Mouse (Mus musculus) MEL (cell line): ENCODE measurements around the gene Tmem150c. TPM values are rescaled to one million over a fixed set of nuclear protein-coding genes. Genes with fewer than 3 reads are reported as not detected.

Source experiments
- DNase-seq: peaks from one replicate; pipeline ENCODE4 v3.0.0; 2011; ENCODE audit warnings: low read depth, low spot score
- H3K27ac ChIP-seq: 2 replicates; pipeline ENCODE4 v1.5.1; 2012; ENCODE audit warnings: low read depth, mild to moderate bottlenecking, control low read depth, low read length, moderate library complexity; ENCODE audit not compliant: control insufficient read depth
- H3K27me3 ChIP-seq, 2 experiments: fragments of 150-350 bp in 1 of 2; sonication (generic) in 1 of 2; 2 replicates each; pipeline ENCODE4 v1.6.1; 2012; ENCODE audit warnings: low read length in 2 of 2, mild to moderate bottlenecking in 2 of 2, improper control_type of control experiment in 1 of 2, moderate library complexity in 1 of 2; ENCODE audit not compliant: insufficient read depth in 2 of 2, control insufficient read depth in 1 of 2
- H3K36me3 ChIP-seq, 2 experiments: 2 replicates each; pipeline ENCODE4 v1.6.1; 2012 to 2014; ENCODE audit warnings: low read length in 2 of 2, improper control_type of control experiment in 1 of 2, inconsistent platforms in 1 of 2, mild to moderate bottlenecking in 1 of 2; ENCODE audit not compliant: insufficient read depth in 2 of 2, control insufficient read depth in 1 of 2
- H3K4me1 ChIP-seq, 2 experiments: fragments of 150-350 bp in 1 of 2; sonication (generic) in 1 of 2; 2 replicates each; pipeline ENCODE4 v1.6.1; 2012; ENCODE audit warnings: low read length in 2 of 2, improper control_type of control experiment in 1 of 2, mild to moderate bottlenecking in 1 of 2; ENCODE audit not compliant: insufficient read depth in 2 of 2, control insufficient read depth in 1 of 2
- H3K4me3 ChIP-seq, 2 experiments: fragments of 150-350 bp in 1 of 2; sonication (generic) in 1 of 2; 2 replicates each; pipeline ENCODE4 v1.5.1; 2012; ENCODE audit warnings: low read depth in 2 of 2, low read length in 2 of 2, mild to moderate bottlenecking in 2 of 2, moderate library complexity in 2 of 2, control low read depth in 1 of 2, improper control_type of control experiment in 1 of 2; ENCODE audit not compliant: control insufficient read depth in 1 of 2, insufficient read depth in 1 of 2
- H3K79me2 ChIP-seq: 2 replicates; pipeline ENCODE4 v1.6.1; 2012; ENCODE audit warnings: mild to moderate bottlenecking, low read length, moderate library complexity; ENCODE audit not compliant: control insufficient read depth, poor library complexity, insufficient read depth
- H3K9ac ChIP-seq: 2 replicates; pipeline ENCODE4 v1.6.1; 2012; ENCODE audit warnings: low read depth, mild to moderate bottlenecking, control low read depth, low read length, moderate library complexity; ENCODE audit not compliant: control insufficient read depth, poor library complexity, severe bottlenecking
- H3K9me3 ChIP-seq: fragments of 150-350 bp; sonication (generic); replicated peaks from 2 replicates; pipeline ENCODE4 v1.6.1; 2012; ENCODE audit warnings: mild to moderate bottlenecking, low read length, improper control_type of control experiment, moderate library complexity; ENCODE audit not compliant: insufficient read depth
- CTCF ChIP-seq, 3 experiments: IDR thresholded peaks in 2 of 3; conservative IDR thresholded peaks in 1 of 3; 2 replicates each; pipeline ENCODE4 v1.5.1; 2011 to 2012; ENCODE audit warnings: low read length in 3 of 3, low read depth in 2 of 3, mild to moderate bottlenecking in 2 of 3, improper control_type of control experiment in 1 of 3, inconsistent platforms in 1 of 3, mixed read lengths in 1 of 3, moderate library complexity in 1 of 3; ENCODE audit not compliant: control insufficient read depth in 1 of 3, insufficient read depth in 1 of 3, poor library complexity in 1 of 3, severe bottlenecking in 1 of 3
- E2F4 ChIP-seq: IDR thresholded peaks from 2 replicates; pipeline ENCODE4 v1.6.1; 2011; ENCODE audit warnings: low read depth, low read length, improper control_type of control experiment, borderline replicate concordance
- ELF1 ChIP-seq: IDR thresholded peaks from 2 replicates; pipeline ENCODE4 v1.6.1; 2014; ENCODE audit warnings: low read depth, mild to moderate bottlenecking, inconsistent platforms, low read length, improper control_type of control experiment, moderate library complexity
- EP300 ChIP-seq, 2 experiments: IDR thresholded peaks; 2 replicates each; pipeline ENCODE4 v1.6.1; 2011; ENCODE audit warnings: improper control_type of control experiment in 2 of 2, low read length in 2 of 2, low read depth in 1 of 2, mild to moderate bottlenecking in 1 of 2
- GABPA ChIP-seq: IDR thresholded peaks from 2 replicates; pipeline ENCODE4 v1.6.1; 2012; ENCODE audit warnings: low read depth, mild to moderate bottlenecking, inconsistent platforms, low read length, improper control_type of control experiment, moderate library complexity
- JUND ChIP-seq: IDR thresholded peaks from 2 replicates; pipeline ENCODE4 v1.6.1; 2011; ENCODE audit warnings: low read depth, mild to moderate bottlenecking, improper control_type of control experiment, low read length
- MAFK ChIP-seq: IDR thresholded peaks from 2 replicates; pipeline ENCODE4 v1.6.1; 2011; ENCODE audit warnings: low read depth, mild to moderate bottlenecking, low read length, improper control_type of control experiment, borderline replicate concordance
- MAX ChIP-seq: IDR thresholded peaks from 2 replicates; pipeline ENCODE4 v1.6.1; 2011; ENCODE audit warnings: low read length, improper control_type of control experiment
- MEF2A ChIP-seq: IDR thresholded peaks from 2 replicates; pipeline ENCODE4 v1.6.1; 2014; ENCODE audit warnings: low read depth, mild to moderate bottlenecking, inconsistent platforms, low read length, improper control_type of control experiment; ENCODE audit not compliant: poor library complexity, insufficient replicate concordance, severe bottlenecking; ENCODE audit errors: extremely low read depth
- MXI1 ChIP-seq: IDR thresholded peaks from 2 replicates; pipeline ENCODE4 v1.6.1; 2011; ENCODE audit warnings: mild to moderate bottlenecking, low read depth, low read length, improper control_type of control experiment
- MYC ChIP-seq: IDR thresholded peaks from 2 replicates; pipeline ENCODE4 v1.6.1; 2011; ENCODE audit warnings: low read depth, mild to moderate bottlenecking, low read length, improper control_type of control experiment, moderate library complexity
- POLR2AphosphoS2 ChIP-seq: IDR thresholded peaks from 2 replicates; pipeline ENCODE4 v1.6.1; 2011; ENCODE audit warnings: low read length, improper control_type of control experiment
- POLR2AphosphoS5 ChIP-seq: IDR thresholded peaks from 2 replicates; pipeline ENCODE4 v1.6.1; 2012; ENCODE audit warnings: low read depth, borderline replicate concordance, mild to moderate bottlenecking, inconsistent platforms, low read length, moderate library complexity, mixed read lengths
- TCF12 ChIP-seq: IDR thresholded peaks from 2 replicates; pipeline ENCODE4 v1.6.1; 2014; ENCODE audit warnings: low read depth, mild to moderate bottlenecking, inconsistent platforms, low read length, improper control_type of control experiment, moderate library complexity
- USF2 ChIP-seq, 2 experiments: IDR thresholded peaks; 2 replicates each; pipeline ENCODE4 v1.6.1; 2011 to 2012; ENCODE audit warnings: improper control_type of control experiment in 2 of 2, low read length in 2 of 2, borderline replicate concordance in 1 of 2, inconsistent platforms in 1 of 2, low read depth in 1 of 2, mild to moderate bottlenecking in 1 of 2; ENCODE audit not compliant: insufficient read depth in 1 of 2
- ZKSCAN1 ChIP-seq: IDR thresholded peaks from 2 replicates; pipeline ENCODE4 v1.6.1; 2012; ENCODE audit warnings: low read depth, mild to moderate bottlenecking, inconsistent platforms, low read length, improper control_type of control experiment, moderate library complexity
- ZNF384 ChIP-seq: IDR thresholded peaks from 2 replicates; pipeline ENCODE4 v1.6.1; 2012; ENCODE audit warnings: low read depth, mild to moderate bottlenecking, inconsistent platforms, low read length, improper control_type of control experiment
- polyA plus RNA-seq, 2 experiments: library from polyadenylated mRNA; stranded (reverse) in 1 of 2; unstranded in 1 of 2; fragments of >175 nt in 1 of 2; fragments of >200 nt in 1 of 2; gene quantifications; 2 replicates each; pipeline versions ENCODE4 v1.2.1 to v1.2.4; 2012; ENCODE audit warnings: low replicate concordance in 2 of 2, low read depth in 1 of 2; ENCODE audit not compliant: insufficient read length in 2 of 2, insufficient read depth in 1 of 2, missing spikeins in 1 of 2
- total RNA-seq: library from RNA; depleted of rRNA; stranded (reverse); fragments of 300-350 nt; gene quantifications from 2 replicates; pipeline ENCODE4 v1.2.3, GENCODE M21; 2012

Gene Tmem150c
- total and polyA plus RNA-seq, 3 experiments, result 0.04 to 0.06 TPM; not detected in 1

DNA sequence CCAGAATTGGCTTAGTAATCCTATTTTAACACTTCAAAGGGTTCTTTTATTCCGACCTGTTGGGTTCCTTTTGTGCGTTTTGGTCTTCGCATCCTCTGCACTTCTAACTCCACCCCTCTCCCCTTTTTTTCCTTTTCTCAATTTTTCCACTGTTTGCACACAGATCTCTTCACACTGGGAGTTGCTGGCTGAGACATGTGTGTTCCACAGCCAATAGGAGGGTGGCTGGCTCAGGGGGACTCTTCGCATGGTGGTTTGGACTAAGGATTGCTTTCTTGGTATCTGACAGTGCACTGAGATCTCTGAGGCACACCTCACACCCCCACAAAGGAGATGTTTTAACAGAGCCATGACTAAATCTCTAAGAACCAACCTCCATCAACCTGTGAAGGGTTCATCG is 40.7 kb upstream of the Tmem150c start:
- no peak overlapping the region for H3K27ac ChIP-seq
- no peaks in the 10 kb centered on the region for H3K4me1 ChIP-seq
- no peaks in the 10 kb centered on the region for H3K36me3 ChIP-seq
- no peaks in the 10 kb centered on the region for H3K27me3 ChIP-seq
- H3K79me2 ChIP-seq, result no peaks in the 10 kb centered on the region
- no peak for DNase-seq
- no peaks in the 10 kb centered on the region for H3K9me3 ChIP-seq
- no peak overlapping the region for H3K9ac ChIP-seq
- TF ChIP-seq MXI1 (no peak), USF2 (IDR thresholded peaks at IDR 0.05; ENCODE audit: borderline replicate concordance in 1 of 2, insufficient read depth in 1 of 2, low read depth in 1 of 2, low read length in 2 of 2) (no peak), E2F4 (no peak), MEF2A (no peak)
- no peak overlapping the region for H3K4me3 ChIP-seq

DNA sequence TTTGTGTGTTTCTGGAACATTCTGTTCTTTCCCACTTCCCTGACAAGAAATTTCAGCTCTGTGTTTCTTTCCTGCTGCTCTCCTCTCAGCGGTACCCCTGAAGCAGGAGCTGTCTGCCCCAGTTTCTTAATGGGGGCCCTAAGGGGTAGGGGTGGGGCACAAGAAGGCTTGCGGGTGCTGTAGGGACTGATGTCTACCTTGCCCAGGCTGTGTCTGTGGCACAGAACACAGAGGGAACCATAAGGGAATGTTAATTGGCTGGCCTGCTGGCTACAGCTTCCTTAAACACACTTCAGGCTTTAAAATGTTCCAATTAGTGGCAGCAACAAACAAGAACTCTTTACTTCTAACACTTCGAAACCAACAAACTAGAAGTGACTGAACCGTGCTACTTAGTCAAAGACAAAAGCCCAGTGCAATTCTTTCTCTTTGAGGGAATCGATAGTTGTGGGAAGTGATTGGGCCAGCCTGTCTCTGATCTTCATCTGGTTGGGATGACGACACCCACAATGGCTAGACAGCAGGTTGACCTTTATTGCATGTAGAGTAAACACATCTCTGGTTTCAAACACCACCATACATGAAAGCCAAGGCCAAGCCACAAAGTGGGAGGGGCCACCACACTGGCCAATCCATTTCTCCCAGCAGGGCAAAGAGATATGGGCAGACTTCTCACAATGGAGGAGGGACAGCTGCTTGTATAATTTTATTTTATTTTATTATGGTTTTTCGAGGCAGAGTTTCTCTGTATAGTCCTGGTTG is 39.7 kb upstream of the Tmem150c start:
- Histone ChIP-seq H3K27me3 (no peaks in the 10 kb centered on the region), H3K4me1 (no peaks in the 10 kb centered on the region), H3K9ac (no peak overlapping the region), H3K4me3 (no peak overlapping the region), H3K9me3 (no peaks in the 10 kb centered on the region), H3K27ac (no peak overlapping the region), H3K36me3 (no peaks in the 10 kb centered on the region), H3K79me2 (no peaks in the 10 kb centered on the region)
- no peak for DNase-seq
- TF ChIP-seq ZNF384 (no peak), ZKSCAN1 (no peak), GABPA (no peak)

DNA sequence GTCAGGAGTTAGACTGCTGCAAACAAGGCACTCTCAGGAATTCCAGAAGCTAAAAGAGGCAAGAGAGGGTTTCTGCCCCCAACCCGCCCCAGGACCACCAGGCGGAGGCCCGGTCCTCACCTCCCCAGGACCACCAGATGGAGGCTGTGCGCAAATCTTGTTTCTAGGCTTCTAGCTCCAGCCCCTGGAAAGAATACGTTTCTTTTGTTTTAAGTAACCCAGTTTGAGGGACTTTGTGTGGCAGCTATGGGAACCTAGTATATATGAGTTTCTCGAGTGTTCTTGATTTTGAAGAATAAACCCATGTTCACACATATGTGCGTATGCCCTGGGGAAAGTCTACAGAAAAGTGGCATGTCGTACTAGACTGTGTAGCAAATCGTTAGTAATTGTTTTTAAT is 37.9 kb upstream of the Tmem150c start:
- Histone ChIP-seq H3K79me2 (no peaks in the 10 kb centered on the region), H3K27me3 (no peaks in the 10 kb centered on the region), H3K27ac (no peak overlapping the region), H3K4me3 (no peak overlapping the region), H3K9ac (no peak overlapping the region), H3K4me1 (no peaks in the 10 kb centered on the region), H3K36me3 (no peaks in the 10 kb centered on the region), H3K9me3 (no peaks in the 10 kb centered on the region)
- TF ChIP-seq MXI1, result no peak
- no peak for TF ChIP-seq MYC
- TF ChIP-seq JUND, result no peak
- TF ChIP-seq EP300 (IDR thresholded peaks at IDR 0.05; ENCODE audit: low read depth in 1 of 2, low read length in 2 of 2), result no peak
- no peak for TF ChIP-seq TCF12
- no peak for TF ChIP-seq MAFK
- no peak for TF ChIP-seq MAX
- no peak for TF ChIP-seq CTCF (IDR thresholded peaks at IDR 0.05 in 2 of 3, conservative IDR thresholded peaks at IDR 0.05 in 1 of 3; ENCODE audit: control insufficient read depth in 1 of 3, insufficient read depth in 1 of 3, low read depth in 2 of 3, low read length in 3 of 3, poor library complexity in 1 of 3, severe bottlenecking in 1 of 3)
- no peak for TF ChIP-seq ELF1
- no peak for TF ChIP-seq POLR2AphosphoS5
- TF ChIP-seq POLR2AphosphoS2, result no peak
- no peak for DNase-seq
